Comparison of ENCODE assay signal across 15 mouse cellular contexts in genomic region chr9:50796776-50797175, GRCm38 (mm10). TPM values are rescaled to one million over a fixed set of nuclear protein-coding genes. Genes with fewer than 3 reads are reported as not detected.
"Had no signal": no experiment of that assay in that cellular context is flagged by ENCODE, and none has a peak within 500 bp of the region (broad histone marks: within the 10 kb centered on the region; RNA-seq: fewer than 3 reads in every experiment).

No protein-coding gene starts in this region.

- H3K9ac ChIP-seq: liver, embryonic 12.5 days; liver, embryonic 15.5 days had no signal

- H3K4me3 ChIP-seq: left cerebral cortex, adult 2 months; liver, embryonic 12.5 days; liver, embryonic 15.5 days had no signal

- H3K27me3 ChIP-seq: liver, embryonic 12.5 days; liver, embryonic 15.5 days had no signal

- H3K9me3 ChIP-seq: liver, embryonic 12.5 days; liver, embryonic 15.5 days had no signal

- H3K27ac ChIP-seq: left cerebral cortex, adult 2 months; liver, embryonic 12.5 days; liver, embryonic 15.5 days had no signal

- H3K4me2 ChIP-seq: liver, embryonic 12.5 days; liver, embryonic 15.5 days; midbrain, embryonic 11.5 days had no signal

- DNase-seq: layer of hippocampus, postnatal 36 days; lung, adult 2 months; lung, postnatal 14 days; lung, postnatal 4 days; midbrain, embryonic 14.5 days; thymus, adult 18-20 months; thymus, postnatal 36 days had no signal

- ATAC-seq: intestine, postnatal 0 days; liver, embryonic 12.5 days had no signal

RNA-seq across cellular contexts. Expression of gene Hspb2, which starts 44.6 kb away (rescaled TPM):
- total RNA-seq: megakaryocyte progenitor cell, adult 5-6 weeks; megakaryocyte-erythroid progenitor cell, adult 5-6 weeks had no signal
- polyA plus RNA-seq: neural tube, embryonic 14.5 days had no signal

RNA-seq across cellular contexts. Expression of gene Cryab, which starts 45.7 kb away (rescaled TPM):
- total RNA-seq: megakaryocyte-erythroid progenitor cell, adult 5-6 weeks had no signal
